Mouse (Mus musculus) forebrain, embryonic 12.5 days (tissue): Measurements from ENCODE around the gene Ntng2. TPM values are rescaled to one million over a fixed set of nuclear protein-coding genes. Genes with fewer than 3 reads are reported as not detected.

ENCODE experiments used
- ATAC-seq: fragments of 200-750 bp; cut with Nextera tagmentation; 2 replicates; pipeline ENCODE4 v1.8.0; 2017; ENCODE audit warnings: moderate TSS enrichment; ENCODE audit not compliant: low FRiP score
- H3K27ac ChIP-seq: fragments of 300-500 bp; sonication (generic); 2 replicates; pipeline ENCODE4 v1.5.1; 2016; ENCODE audit warnings: mild to moderate bottlenecking
- H3K27me3 ChIP-seq: fragments of 300-500 bp; sonication (generic); 2 replicates; pipeline ENCODE4 v1.6.1; 2016; ENCODE audit warnings: mild to moderate bottlenecking
- H3K36me3 ChIP-seq: fragments of 300-500 bp; sonication (generic); replicated peaks from 2 replicates; pipeline ENCODE4 v1.6.1; 2016; ENCODE audit warnings: mild to moderate bottlenecking
- H3K4me1 ChIP-seq: fragments of 300-500 bp; sonication (generic); 2 replicates; pipeline ENCODE4 v1.6.1; 2016
- H3K4me2 ChIP-seq: fragments of 300-500 bp; sonication (generic); 2 replicates; pipeline ENCODE4 v1.6.1; 2016; ENCODE audit warnings: mild to moderate bottlenecking, moderate library complexity
- H3K4me3 ChIP-seq: fragments of 300-500 bp; sonication (generic); replicated peaks from 2 replicates; pipeline ENCODE4 v1.5.1; 2016; ENCODE audit warnings: mild to moderate bottlenecking
- H3K9ac ChIP-seq: fragments of 300-500 bp; sonication (generic); 2 replicates; pipeline ENCODE4 v1.6.1; 2016; ENCODE audit warnings: mild to moderate bottlenecking
- H3K9me3 ChIP-seq: fragments of 300-500 bp; sonication (generic); 2 replicates; pipeline ENCODE4 v1.6.1; 2016
- WGBS: fragments of 180-500 bp; shearing (Covaris S2); methylation state at CpG from one replicate; pipeline ENCODE4 v1.1.7; 2016; 5-methylcytosine and 5-hydroxymethylcytosine counted together
- polyA plus RNA-seq: library from polyadenylated mRNA; unstranded; fragments of >200 nt; fragmentation: Nextera tagmentation; extraction: Ambion mirVana; gene quantifications from 2 replicates; pipeline ENCODE4 v1.2.1, GENCODE M21; 2016

The Ntng2 gene
- 3.0 and 3.8 TPM in 2 replicates for polyA plus RNA-seq

DNA sequence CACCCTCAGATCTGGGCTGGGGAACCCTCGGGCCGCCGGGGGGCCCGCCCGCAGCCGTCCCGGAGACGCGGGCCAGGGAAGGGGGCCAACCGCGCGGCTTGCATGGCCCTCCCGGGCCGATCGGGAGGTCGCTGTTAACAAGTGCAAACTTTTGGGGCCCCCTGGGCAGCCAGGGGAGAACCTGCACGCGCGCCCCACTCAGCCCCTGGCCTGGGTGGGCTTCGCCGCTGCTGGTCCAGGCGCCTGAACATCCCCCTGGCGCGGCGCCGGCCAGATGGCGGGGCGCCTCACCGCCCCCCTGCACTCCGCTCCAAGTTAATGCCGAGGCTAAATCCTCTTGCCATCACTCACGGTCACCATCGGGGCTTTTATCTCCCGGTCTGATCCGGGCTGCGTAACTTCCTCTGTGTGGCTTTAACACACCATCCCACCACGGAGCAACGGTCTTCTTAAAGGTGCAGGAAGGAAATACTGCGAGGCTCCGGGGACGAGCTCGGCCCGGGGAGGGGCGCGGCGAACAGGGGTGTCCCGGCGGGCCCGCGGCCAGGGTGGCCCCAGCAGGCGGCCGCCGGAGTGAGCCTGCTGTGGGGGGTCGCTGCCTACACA, at the start of gene Ntng2:
Gene Ntng2 (minus strand): TSS at position 407 of the 606 bp plus-strand sequence.
- Histone ChIP-seq H3K4me1 (peaks cover 63% of the 10 kb centered on the region), H3K4me2 (peak within 1 kb of the TSS; percentile 91), H3K9me3 (no peaks in the 10 kb centered on the region), H3K36me3 (no peaks in the 10 kb centered on the region), H3K9ac (peak within 1 kb of the TSS; percentile 74), H3K27me3 (peaks cover 96% of the 10 kb centered on the region), H3K4me3 (peak within 1 kb of the TSS; percentile 66), H3K27ac (peak within 1 kb of the TSS; percentile 51)
- 1% methylated on average over 53 of the region's 54 CpGs for WGBS
- peak; percentile 60 for ATAC-seq

GRCm38 (mm10) chr2:29295557-29295956, 42.8 kb upstream of the Ntng2 start:
- Histone ChIP-seq H3K27me3 (no peaks in the 10 kb centered on the region), H3K4me2 (no peak overlapping the region), H3K36me3 (no peaks in the 10 kb centered on the region), H3K27ac (no peak overlapping the region), H3K4me1 (no peaks in the 10 kb centered on the region), H3K9me3 (peaks cover 11% of the 10 kb centered on the region; the same call in 1 of the 2 replicates), H3K4me3 (no peak overlapping the region), H3K9ac (no peak overlapping the region)
- WGBS, result 76% methylated on average over 3 of the region's 3 CpGs
- ATAC-seq, result no peak

GRCm38 (mm10) chr2:29287651-29288050, 34.8 kb upstream of the Ntng2 start:
- 86% methylated on average over 5 of the region's 5 CpGs for WGBS
- no peaks in the 10 kb centered on the region for H3K9me3 ChIP-seq
- no peak overlapping the region for H3K4me3 ChIP-seq
- no peak overlapping the region for H3K9ac ChIP-seq
- no peaks in the 10 kb centered on the region for H3K36me3 ChIP-seq
- no peak for ATAC-seq
- H3K4me2 ChIP-seq, result no peak overlapping the region
- no peaks in the 10 kb centered on the region for H3K27me3 ChIP-seq
- no peaks in the 10 kb centered on the region for H3K4me1 ChIP-seq
- no peak overlapping the region for H3K27ac ChIP-seq

GRCm38 (mm10) chr2:29277703-29278121, 24.9 kb upstream of the Ntng2 start:
- Histone ChIP-seq H3K9ac (no peak overlapping the region), H3K4me2 (no peak overlapping the region), H3K36me3 (no peaks in the 10 kb centered on the region), H3K4me1 (no peaks in the 10 kb centered on the region), H3K4me3 (no peak overlapping the region), H3K27me3 (0 out of 2 replicates have a peak, but pooled peaks cover 3% of the 10 kb centered on the region), H3K27ac (no peak overlapping the region), H3K9me3 (no peaks in the 10 kb centered on the region)
- 63% methylated on average over 5 of the region's 5 CpGs for WGBS
- ATAC-seq, result no peak

- H3K27me3 ChIP-seq, result no peaks in the 10 kb centered on the region
- H3K9me3 ChIP-seq, result no peaks in the 10 kb centered on the region
- no peak for ATAC-seq
- H3K9ac ChIP-seq, result no peak overlapping the region
- H3K27ac ChIP-seq, result 0 out of 2 replicates have a peak overlapping the region, but pooled peaks have one; percentile 14
- no peak overlapping the region for H3K4me2 ChIP-seq
- WGBS, result 52% methylated on average over 7 of the region's 7 CpGs
- H3K36me3 ChIP-seq, result no peaks in the 10 kb centered on the region
- H3K4me1 ChIP-seq, result peaks cover 21% of the 10 kb centered on the region
- H3K4me3 ChIP-seq, result no peak overlapping the region
Observed at GRCm38 (mm10) chr2:29271803-29272518, 19.2 kb upstream of the Ntng2 start.

- WGBS, result 85% methylated on average over 7 of the region's 7 CpGs
- H3K27ac ChIP-seq, result no peak overlapping the region
Observed at GRCm38 (mm10) chr2:29271098-29271497, 18.3 kb upstream of the Ntng2 start.

DNA sequence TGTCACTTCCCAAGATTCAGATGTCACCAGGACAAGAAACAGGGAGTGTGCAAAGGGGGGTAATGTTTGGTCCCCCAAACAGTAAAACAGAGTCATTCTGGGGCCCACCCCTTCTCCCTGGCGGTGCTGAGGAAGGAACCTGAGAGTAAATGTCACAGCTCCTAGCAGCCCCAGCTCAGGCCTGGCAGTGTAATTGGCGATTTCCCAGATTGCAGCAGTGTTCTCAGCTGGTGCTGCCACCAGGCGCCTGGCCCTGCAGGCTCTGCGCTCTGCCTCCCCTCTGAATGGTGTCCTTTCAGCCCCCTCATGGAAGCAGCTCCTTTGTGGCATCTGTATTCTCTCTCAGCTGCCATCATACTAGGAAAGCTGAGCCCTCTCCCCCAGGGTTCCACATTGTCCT, 14.0 kb upstream of the Ntng2 start:
- H3K27ac ChIP-seq, result peak overlapping the region; percentile 66
- ATAC-seq, result no peak
- no peak overlapping the region for H3K4me3 ChIP-seq
- no peak overlapping the region for H3K4me2 ChIP-seq
- no peaks in the 10 kb centered on the region for H3K9me3 ChIP-seq
- no peaks in the 10 kb centered on the region for H3K36me3 ChIP-seq
- 19% methylated on average over 4 of the region's 4 CpGs for WGBS
- H3K9ac ChIP-seq, result no peak overlapping the region
- H3K4me1 ChIP-seq, result peaks cover 22% of the 10 kb centered on the region
- no peaks in the 10 kb centered on the region for H3K27me3 ChIP-seq

More at GRCm38 (mm10) chr2:29271098-29271497, 18.3 kb upstream of the Ntng2 start:
- Histone ChIP-seq H3K27me3 (no peaks in the 10 kb centered on the region), H3K4me3 (no peak overlapping the region), H3K9ac (no peak overlapping the region), H3K9me3 (no peaks in the 10 kb centered on the region), H3K36me3 (no peaks in the 10 kb centered on the region), H3K4me1 (peaks cover 28% of the 10 kb centered on the region), H3K4me2 (no peak overlapping the region)
- ATAC-seq, result no peak

DNA sequence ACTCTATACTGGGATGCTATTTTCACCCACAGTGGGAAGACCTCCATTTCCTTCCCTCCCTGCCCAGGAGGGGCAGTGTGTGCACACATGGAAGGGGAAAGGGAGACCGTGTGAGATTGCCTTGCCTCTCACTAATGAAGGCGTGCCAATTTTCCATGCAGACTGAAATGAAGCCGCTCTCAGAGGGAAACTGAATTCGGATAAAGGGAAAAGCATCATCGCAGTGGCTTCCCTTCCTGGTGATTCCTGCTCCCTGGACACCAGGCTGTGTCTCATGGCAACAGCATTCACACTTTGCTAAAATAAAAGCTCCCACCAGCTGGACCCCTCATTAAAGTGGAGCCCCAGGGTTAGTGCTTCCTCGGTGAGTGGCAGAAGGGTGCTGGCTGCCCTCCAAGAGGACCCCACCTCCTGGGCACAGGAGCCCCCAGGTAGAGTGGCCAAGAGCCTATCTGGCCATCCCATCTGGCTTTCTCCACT, 9.7 kb upstream of the Ntng2 start:
- Histone ChIP-seq H3K9me3 (no peaks in the 10 kb centered on the region), H3K27me3 (peaks cover 23% of the 10 kb centered on the region), H3K4me1 (peaks cover 19% of the 10 kb centered on the region), H3K36me3 (no peaks in the 10 kb centered on the region), H3K4me3 (no peak overlapping the region), H3K4me2 (no peak overlapping the region), H3K9ac (no peak overlapping the region), H3K27ac (peak overlapping the region; percentile 66; the same call in 1 of the 2 replicates)
- WGBS, result 65% methylated on average over 6 of the region's 6 CpGs
- peak; percentile 70; the same call in 1 of the 2 replicates for ATAC-seq

GRCm38 (mm10) chr2:29261126-29261525, 8.3 kb upstream of the Ntng2 start:
- Histone ChIP-seq H3K9me3 (no peaks in the 10 kb centered on the region), H3K4me1 (peaks cover 10% of the 10 kb centered on the region), H3K27me3 (peaks cover 33% of the 10 kb centered on the region), H3K4me2 (no peak overlapping the region), H3K9ac (no peak overlapping the region), H3K36me3 (no peaks in the 10 kb centered on the region), H3K27ac (no peak overlapping the region), H3K4me3 (no peak overlapping the region)
- ATAC-seq, result no peak
- 62% methylated on average over 6 of the region's 6 CpGs for WGBS

DNA sequence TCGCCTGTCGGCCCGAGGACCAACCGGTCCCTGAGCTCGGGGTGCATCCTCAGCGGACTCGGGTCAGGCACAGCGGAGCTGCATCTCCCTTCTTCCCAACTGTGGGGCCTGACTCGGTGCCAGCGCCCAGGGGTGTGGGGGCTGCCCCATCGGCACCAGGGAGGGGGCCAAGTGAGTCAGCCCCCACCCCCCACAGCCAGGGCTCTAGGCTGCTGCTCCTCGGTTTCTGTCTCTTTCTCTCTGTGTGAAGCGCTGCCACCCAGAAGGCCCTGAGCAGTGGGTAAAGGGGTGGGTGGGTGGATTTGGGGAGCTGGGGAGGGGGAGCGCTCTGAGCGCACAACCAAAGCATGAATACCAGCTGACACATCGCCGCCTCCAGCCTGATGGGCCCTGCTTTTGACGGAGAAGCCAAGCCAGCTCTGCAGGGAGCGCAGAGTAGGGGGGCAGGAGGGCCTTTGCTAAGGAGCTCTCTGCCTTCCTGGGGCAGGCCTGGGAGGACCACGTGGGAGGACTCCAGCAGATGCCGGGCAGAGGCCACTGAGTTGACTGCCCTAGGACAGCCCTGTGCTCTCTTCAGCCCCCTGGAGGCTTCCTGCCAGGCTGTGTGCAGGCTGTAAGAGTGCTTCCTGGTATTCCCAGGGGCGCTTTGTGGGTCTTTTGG, 530 bp upstream of the Ntng2 start:
- H3K27me3 ChIP-seq, result peaks cover 96% of the 10 kb centered on the region
- H3K36me3 ChIP-seq, result no peaks in the 10 kb centered on the region
- H3K9me3 ChIP-seq, result no peaks in the 10 kb centered on the region
- H3K4me3 ChIP-seq, result peak overlapping the region; percentile 66
- WGBS, result under 1% methylated on average over 22 of the region's 22 CpGs
- H3K9ac ChIP-seq, result peak overlapping the region; percentile 74
- peak overlapping the region; percentile 51 for H3K27ac ChIP-seq
- peak overlapping the region; percentile 91 for H3K4me2 ChIP-seq
- ATAC-seq, result peak; percentile 31
- peaks cover 63% of the 10 kb centered on the region for H3K4me1 ChIP-seq

DNA sequence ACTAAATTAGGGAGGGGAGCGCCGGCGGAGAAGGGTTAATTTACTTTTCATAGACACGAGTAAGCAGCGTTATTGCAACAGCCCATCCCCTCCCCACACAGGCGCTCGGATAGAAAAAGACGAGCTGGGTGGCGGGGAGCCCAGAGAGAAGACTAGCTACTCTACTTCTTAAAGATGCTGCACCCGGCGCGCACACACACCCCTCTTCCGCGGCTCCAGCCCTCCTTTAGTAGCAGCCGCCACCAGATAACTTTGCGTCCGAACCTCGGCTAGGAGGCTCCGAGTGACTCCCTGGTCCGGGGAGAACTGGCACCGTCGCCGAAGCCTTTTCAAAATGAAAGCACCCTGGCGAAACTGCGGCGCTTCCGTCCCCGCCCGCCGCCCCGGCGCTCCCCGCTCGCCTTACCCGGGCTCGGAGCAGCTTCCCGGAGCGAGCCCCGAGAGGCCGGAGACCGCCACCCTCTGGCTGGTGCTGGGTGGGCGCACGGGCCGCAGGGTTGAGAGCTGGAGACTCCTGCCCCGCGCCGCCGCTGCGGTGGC, 676 bp downstream of the Ntng2 start:
- H3K4me1 ChIP-seq, result peaks cover 63% of the 10 kb centered on the region
- H3K27me3 ChIP-seq, result peaks cover 99% of the 10 kb centered on the region
- peak overlapping the region; percentile 91 for H3K4me2 ChIP-seq
- H3K9ac ChIP-seq, result peak overlapping the region; percentile 74
- no peaks in the 10 kb centered on the region for H3K36me3 ChIP-seq
- under 1% methylated on average over 49 of the region's 49 CpGs for WGBS
- H3K27ac ChIP-seq, result peak overlapping the region; percentile 51
- H3K4me3 ChIP-seq, result peak overlapping the region; percentile 66
- H3K9me3 ChIP-seq, result no peaks in the 10 kb centered on the region
- ATAC-seq, result peak; percentile 35
